8 mouse cellular contexts compared by ENCODE assay signal in the genomic region with DNA sequence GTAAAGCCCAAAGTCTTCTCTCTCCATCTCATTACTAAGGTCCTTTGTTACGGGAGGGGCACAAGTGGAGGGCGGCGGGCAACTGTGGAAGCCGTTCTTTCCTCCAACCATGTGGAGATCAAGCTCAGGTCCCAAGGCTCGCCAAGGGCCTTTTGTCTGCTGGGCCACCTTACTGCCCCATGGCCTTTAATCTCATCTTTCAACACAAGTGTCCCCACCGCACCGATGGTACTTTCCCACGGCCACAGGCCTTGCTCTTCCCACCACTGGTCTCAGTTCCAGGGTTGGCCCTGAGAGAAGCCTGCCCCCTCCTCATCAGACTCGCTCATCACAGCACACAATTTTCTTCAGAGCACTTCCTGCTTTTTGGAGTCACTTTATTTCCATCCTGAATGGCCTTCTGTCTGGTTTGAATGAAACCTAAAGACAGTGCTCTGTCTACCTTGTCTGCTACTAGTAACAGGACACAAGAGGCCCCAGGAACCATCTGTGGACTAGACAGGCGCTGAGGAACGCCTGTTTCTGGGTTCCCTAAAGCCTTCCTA. TPM values are rescaled to one million over a fixed set of nuclear protein-coding genes. Genes with fewer than 3 reads are reported as not detected.
DNase-seq lines count a peak whose midpoint lies in the region; ATAC-seq and TF ChIP-seq lines count a peak whose summit lies in the region.

No protein-coding gene starts in this region.

- peak overlapping the region; percentile 87 for H3K4me2 ChIP-seq in kidney, embryonic 15.5 days
- H3K4me2 ChIP-seq in embryonic facial prominence, embryonic 13.5 days: peak overlapping the region; percentile 69
- H3K4me2 ChIP-seq in intestine, postnatal 0 days (replicated peaks; ENCODE audit: low read depth): peak overlapping the region; percentile 89
- peak overlapping the region; percentile 75; the same call in 1 of the 2 replicates for H3K4me2 ChIP-seq in midbrain, postnatal 0 days (ENCODE audit: low read depth, low read length, poor library complexity, severe bottlenecking)

- H3K4me1 ChIP-seq in kidney, embryonic 15.5 days: peaks cover 74% of the 10 kb centered on the region
- H3K4me1 ChIP-seq in embryonic facial prominence, embryonic 13.5 days: peaks cover 51% of the 10 kb centered on the region
- peaks cover 34% of the 10 kb centered on the region for H3K4me1 ChIP-seq in intestine, postnatal 0 days (replicated peaks; ENCODE audit: control insufficient read depth, insufficient read depth, low read length)
- H3K4me1 ChIP-seq in midbrain, postnatal 0 days (ENCODE audit: insufficient read depth, low read length): peaks cover 16% of the 10 kb centered on the region

- H3K9me3 ChIP-seq in kidney, embryonic 15.5 days (replicated peaks): no peaks in the 10 kb centered on the region
- H3K9me3 ChIP-seq in embryonic facial prominence, embryonic 13.5 days: no peaks in the 10 kb centered on the region
- H3K9me3 ChIP-seq in intestine, postnatal 0 days (ENCODE audit: control insufficient read depth): no peaks in the 10 kb centered on the region
- no peaks in the 10 kb centered on the region for H3K9me3 ChIP-seq in midbrain, postnatal 0 days (ENCODE audit: low read length)

- no peaks in the 10 kb centered on the region for H3K27me3 ChIP-seq in kidney, embryonic 15.5 days
- H3K27me3 ChIP-seq in embryonic facial prominence, embryonic 13.5 days: no peaks in the 10 kb centered on the region
- H3K27me3 ChIP-seq in intestine, postnatal 0 days (replicated peaks; ENCODE audit: control insufficient read depth, insufficient read depth, low read length): no peaks in the 10 kb centered on the region
- no peaks in the 10 kb centered on the region for H3K27me3 ChIP-seq in midbrain, postnatal 0 days (ENCODE audit: insufficient read depth, low read length)

- DNase-seq in kidney, postnatal 14 days: no peak
- DNase-seq in midbrain, postnatal 0 days (ENCODE audit: low spot score): no peak
- no peak for DNase-seq in layer of hippocampus, adult 11-12 months (ENCODE audit: low spot score)
- DNase-seq in c-Kit-positive CD71-positive TER-119-positive erythroid progenitor cells, embryonic 14.5 days (ENCODE audit: low spot score): no peak
- DNase-seq in yolk sac, embryonic 10.5 days (ENCODE audit: low spot score): no peak

- no peak for ATAC-seq in kidney, embryonic 15.5 days (replicated peaks; ENCODE audit: low FRiP score)
- no peak for ATAC-seq in embryonic facial prominence, embryonic 13.5 days (ENCODE audit: insufficient number of reproducible peaks, insufficient read depth, low FRiP score, low TSS enrichment, low read depth)
- ATAC-seq in intestine, postnatal 0 days: no peak
- no peak for ATAC-seq in midbrain, postnatal 0 days (ENCODE audit: low FRiP score)

- 0 out of 2 replicates have a peak overlapping the region, but pooled peaks have one; percentile 1 for H3K4me3 ChIP-seq in kidney, embryonic 15.5 days (replicated peaks)
- H3K4me3 ChIP-seq in embryonic facial prominence, embryonic 13.5 days: peak overlapping the region; percentile 94; the same call in 1 of the 2 replicates
- H3K4me3 ChIP-seq in intestine, postnatal 0 days (ENCODE audit: low read depth, low read length): no peak overlapping the region
- no peak overlapping the region for H3K4me3 ChIP-seq in midbrain, postnatal 0 days (ENCODE audit: low read depth, low read length)

- WGBS in kidney, embryonic 15.5 days: 67% methylated on average over 11 of the region's 11 CpGs
- 71% methylated on average over 11 of the region's 11 CpGs for WGBS in embryonic facial prominence, embryonic 13.5 days
- 66% methylated on average over 11 of the region's 11 CpGs for WGBS in intestine, postnatal 0 days
- WGBS in midbrain, postnatal 0 days: 65% methylated on average over 11 of the region's 11 CpGs

- no peak for TF ChIP-seq CTCF in intestine, postnatal 0 days (IDR thresholded peaks at IDR 0.05; ENCODE audit: low read depth)
- no peak for TF ChIP-seq CTCF in midbrain, postnatal 0 days (IDR thresholded peaks at IDR 0.05)

- H3K36me3 ChIP-seq in kidney, embryonic 15.5 days: peaks cover 24% of the 10 kb centered on the region
- H3K36me3 ChIP-seq in embryonic facial prominence, embryonic 13.5 days: peaks cover 24% of the 10 kb centered on the region
- H3K36me3 ChIP-seq in intestine, postnatal 0 days (ENCODE audit: control insufficient read depth, insufficient read depth): peaks cover 18% of the 10 kb centered on the region
- 0 out of 2 replicates have a peak, but pooled peaks cover 3% of the 10 kb centered on the region for H3K36me3 ChIP-seq in midbrain, postnatal 0 days (ENCODE audit: insufficient read depth, low read length)

- H3K27ac ChIP-seq in kidney, embryonic 15.5 days: 0 out of 2 replicates have a peak overlapping the region, but pooled peaks have one; percentile 93
- H3K27ac ChIP-seq in embryonic facial prominence, embryonic 13.5 days: no peak overlapping the region
- peak overlapping the region; percentile 21 for H3K27ac ChIP-seq in intestine, postnatal 0 days (ENCODE audit: low read depth, low read length)
- no peak overlapping the region for H3K27ac ChIP-seq in midbrain, postnatal 0 days (ENCODE audit: low read depth, low read length)

- H3K9ac ChIP-seq in kidney, embryonic 15.5 days: peak overlapping the region; percentile 92; the same call in 1 of the 2 replicates
- peak overlapping the region; percentile 94 for H3K9ac ChIP-seq in embryonic facial prominence, embryonic 13.5 days
- no peak overlapping the region for H3K9ac ChIP-seq in intestine, postnatal 0 days (ENCODE audit: low read depth, low read length)
- H3K9ac ChIP-seq in midbrain, postnatal 0 days (replicated peaks; ENCODE audit: low read length, poor library complexity, severe bottlenecking): no peak overlapping the region

RNA-seq across cellular contexts. Expression of a gene that starts 2.2 kb away (rescaled TPM):
- 284 and 313 TPM in 2 replicates for polyA plus RNA-seq in kidney, embryonic 15.5 days (2015; fragmentation: Nextera tagmentation; extraction: Ambion mirVana)
- polyA plus RNA-seq in embryonic facial prominence, embryonic 13.5 days (2015; fragmentation: Nextera tagmentation; extraction: Ambion mirVana): 243 and 262 TPM in 2 replicates
- polyA plus RNA-seq in intestine, postnatal 0 days (2015; fragmentation: Nextera tagmentation; extraction: Ambion mirVana): 173 and 174 TPM in 2 replicates
- total RNA-seq in midbrain, postnatal 0 days (2014; rRNA removed): 191 and 233 TPM in 2 replicates
- polyA plus RNA-seq in midbrain, postnatal 0 days (2015; fragmentation: Nextera tagmentation; extraction: Ambion mirVana): 402 and 414 TPM in 2 replicates

RNA-seq across cellular contexts. Expression of a gene that starts 31.6 kb away (rescaled TPM):
- 12.1 and 12.8 TPM in 2 replicates for polyA plus RNA-seq in kidney, embryonic 15.5 days (2015; fragmentation: Nextera tagmentation; extraction: Ambion mirVana)
- 9.4 and 13.4 TPM in 2 replicates for polyA plus RNA-seq in embryonic facial prominence, embryonic 13.5 days (2015; fragmentation: Nextera tagmentation; extraction: Ambion mirVana)
- 8.8 and 10.0 TPM in 2 replicates for polyA plus RNA-seq in intestine, postnatal 0 days (2015; fragmentation: Nextera tagmentation; extraction: Ambion mirVana)
- total RNA-seq in midbrain, postnatal 0 days (2014; rRNA removed): not detected in 2 replicates
- polyA plus RNA-seq in midbrain, postnatal 0 days (2015; fragmentation: Nextera tagmentation; extraction: Ambion mirVana): 11.2 and 12.0 TPM in 2 replicates

RNA-seq across cellular contexts. Expression of a gene that starts 59.0 kb away (rescaled TPM):
- 5.1 and 5.7 TPM in 2 replicates for polyA plus RNA-seq in kidney, embryonic 15.5 days (2015; fragmentation: Nextera tagmentation; extraction: Ambion mirVana)
- 2.3 and 10.1 TPM in 2 replicates for polyA plus RNA-seq in embryonic facial prominence, embryonic 13.5 days (2015; fragmentation: Nextera tagmentation; extraction: Ambion mirVana)
- 49.8 and 52.6 TPM in 2 replicates for polyA plus RNA-seq in intestine, postnatal 0 days (2015; fragmentation: Nextera tagmentation; extraction: Ambion mirVana)
- 5.8 and 8.0 TPM in 2 replicates for total RNA-seq in midbrain, postnatal 0 days (2014; rRNA removed)
- 4.4 and 5.4 TPM in 2 replicates for polyA plus RNA-seq in midbrain, postnatal 0 days (2015; fragmentation: Nextera tagmentation; extraction: Ambion mirVana)

RNA-seq across cellular contexts. Expression of a gene that starts 59.9 kb away (rescaled TPM):
- 47.3 and 48.1 TPM in 2 replicates for polyA plus RNA-seq in kidney, embryonic 15.5 days (2015; fragmentation: Nextera tagmentation; extraction: Ambion mirVana)
- 39.3 and 41.3 TPM in 2 replicates for polyA plus RNA-seq in embryonic facial prominence, embryonic 13.5 days (2015; fragmentation: Nextera tagmentation; extraction: Ambion mirVana)
- polyA plus RNA-seq in intestine, postnatal 0 days (2015; fragmentation: Nextera tagmentation; extraction: Ambion mirVana): 25.0 and 26.8 TPM in 2 replicates
- 45.5 and 65.9 TPM in 2 replicates for total RNA-seq in midbrain, postnatal 0 days (2014; rRNA removed)
- polyA plus RNA-seq in midbrain, postnatal 0 days (2015; fragmentation: Nextera tagmentation; extraction: Ambion mirVana): 33.5 and 35.3 TPM in 2 replicates

Comparison
In these comparisons a context has a peak if more than half of its experiments do, and no peak if none do; other contexts are left out.
1. H3K27ac ChIP-seq: peak in kidney, embryonic 15.5 days (single experiment) and intestine, postnatal 0 days (single experiment); none in embryonic facial prominence, embryonic 13.5 days (single experiment) and midbrain, postnatal 0 days (single experiment).
2. H3K4me3 ChIP-seq: peak in kidney, embryonic 15.5 days (single experiment) and embryonic facial prominence, embryonic 13.5 days (single experiment); none in intestine, postnatal 0 days (single experiment) and midbrain, postnatal 0 days (single experiment).
3. H3K9ac ChIP-seq: peak in kidney, embryonic 15.5 days (single experiment) and embryonic facial prominence, embryonic 13.5 days (single experiment); none in intestine, postnatal 0 days (single experiment) and midbrain, postnatal 0 days (single experiment).
4. Peak in every context shown above with its lines, with median percentiles within 50 percentile points of each other: H3K4me2 ChIP-seq.